Comparison of ENCODE assay signal across 8 mouse cellular contexts in genomic region chr7:39588471-39589041, GRCm38 (mm10).
DNase-seq lines count a peak whose midpoint lies in the region; ATAC-seq and TF ChIP-seq lines count a peak whose summit lies in the region.
"Not testable (repeated sequence)": the region's sequence is repeated elsewhere in the genome, so short reads cannot be mapped to it uniquely, and the experiment has no call there.

No protein-coding gene starts in this region.

- not testable (repeated sequence) for H3K4me1 ChIP-seq in embryonic facial prominence, embryonic 15.5 days; heart, embryonic 10.5 days; intestine, embryonic 15.5 days (replicated peaks); lung, embryonic 16.5 days (replicated peaks; ENCODE audit: control insufficient read depth, insufficient read depth, low read length)

- ATAC-seq in embryonic facial prominence, embryonic 15.5 days (ENCODE audit: insufficient number of reproducible peaks, low FRiP score, low TSS enrichment, low read depth) = peak; percentile 80
- peak; percentile 96 for ATAC-seq in intestine, embryonic 15.5 days
- peak; percentile 96 for ATAC-seq in lung, embryonic 16.5 days (ENCODE audit: low read depth)

- TF ChIP-seq POLR2A in brain, embryonic 14.5 days (IDR thresholded peaks at IDR 0.05; ENCODE audit: borderline replicate concordance, extremely low read depth, insufficient read depth, insufficient read length, poor library complexity, severe bottlenecking) = peak; percentile 35; the same call in 1 of the 2 replicates

- not testable (repeated sequence) for H3K9me3 ChIP-seq in embryonic facial prominence, embryonic 15.5 days (replicated peaks); heart, embryonic 10.5 days; intestine, embryonic 15.5 days; lung, embryonic 16.5 days (ENCODE audit: control insufficient read depth, low read length)

- H3K27ac ChIP-seq in embryonic facial prominence, embryonic 15.5 days (replicated peaks); intestine, embryonic 15.5 days; lung, embryonic 16.5 days (ENCODE audit: low read length): not testable (repeated sequence)
- H3K27ac ChIP-seq in heart, embryonic 10.5 days = peak overlapping the region; percentile 67; the same call in 1 of the 2 replicates

- peak; percentile 78 for DNase-seq in brain, embryonic 14.5 days (ENCODE audit: low read depth)
- DNase-seq in heart, embryonic 10.5 days (ENCODE audit: low spot score) = not testable (repeated sequence)
- peak; percentile 18 to 21 for DNase-seq in left cerebral cortex, adult 8-10 months (ENCODE audit: low spot score in 2 of 2)
- DNase-seq in ovary, postnatal 10 days (ENCODE audit: low spot score) = peak; percentile 1
- DNase-seq in urinary bladder, adult 2 months (ENCODE audit: low spot score) = peak; percentile 21

- TF ChIP-seq CTCF in brain, embryonic 14.5 days (IDR thresholded peaks at IDR 0.05; ENCODE audit: borderline replicate concordance, extremely low read depth, insufficient read depth, insufficient read length) = not testable (repeated sequence)

- under 1% methylated on average over 58 of the region's 62 CpGs for WGBS in embryonic facial prominence, embryonic 15.5 days
- WGBS in heart, embryonic 10.5 days = under 1% methylated on average over 57 of the region's 62 CpGs
- WGBS in intestine, embryonic 15.5 days = under 1% methylated on average over 54 of the region's 62 CpGs
- WGBS in lung, embryonic 16.5 days = under 1% methylated on average over 39 of the region's 62 CpGs

- peak overlapping the region; percentile 42 for H3K9ac ChIP-seq in embryonic facial prominence, embryonic 15.5 days
- peak overlapping the region; percentile 39; the same call in 1 of the 2 replicates for H3K9ac ChIP-seq in intestine, embryonic 15.5 days
- H3K9ac ChIP-seq in lung, embryonic 16.5 days (ENCODE audit: low read length) = peak overlapping the region; percentile 69

- H3K27me3 ChIP-seq in embryonic facial prominence, embryonic 15.5 days; heart, embryonic 10.5 days (ENCODE audit: insufficient read depth, poor library complexity, severe bottlenecking); intestine, embryonic 15.5 days (replicated peaks); lung, embryonic 16.5 days (ENCODE audit: control insufficient read depth, insufficient read depth, low read depth, low read length): not testable (repeated sequence)

- not testable (repeated sequence) for H3K36me3 ChIP-seq in embryonic facial prominence, embryonic 15.5 days; heart, embryonic 10.5 days; intestine, embryonic 15.5 days; lung, embryonic 16.5 days (ENCODE audit: control insufficient read depth, insufficient read depth, low read length)

- peak overlapping the region; percentile 54 for H3K4me2 ChIP-seq in embryonic facial prominence, embryonic 15.5 days (replicated peaks)
- peak overlapping the region; percentile 77 for H3K4me2 ChIP-seq in intestine, embryonic 15.5 days (replicated peaks)
- peak overlapping the region; percentile 60 for H3K4me2 ChIP-seq in lung, embryonic 16.5 days (ENCODE audit: low read depth, low read length)

- peak overlapping the region; percentile 47 for H3K4me3 ChIP-seq in embryonic facial prominence, embryonic 15.5 days (replicated peaks)
- peak overlapping the region; percentile 59 for H3K4me3 ChIP-seq in heart, embryonic 10.5 days
- H3K4me3 ChIP-seq in intestine, embryonic 15.5 days (replicated peaks) = peak overlapping the region; percentile 46
- peak overlapping the region; percentile 48 for H3K4me3 ChIP-seq in lung, embryonic 16.5 days (ENCODE audit: low read length)
